Mouse (Mus musculus) thymus, adult 2 months (tissue): ENCODE measurements around the gene Socs4.

Experiments used
- CTCF ChIP-seq: fragments of 200-500 bp; IDR thresholded peaks from 2 replicates; pipeline ENCODE4 v1.5.1; 2012; ENCODE audit warnings: mild to moderate bottlenecking, control low read depth, low read length, moderate library complexity, borderline replicate concordance; ENCODE audit not compliant: control insufficient read depth, poor library complexity, insufficient read depth; ENCODE audit errors: extremely low read depth
- POLR2A ChIP-seq: fragments of 200-500 bp; IDR thresholded peaks from 2 replicates; pipeline ENCODE4 v1.6.1; 2012; ENCODE audit warnings: mild to moderate bottlenecking, low read length, control low read depth, moderate library complexity; ENCODE audit not compliant: control insufficient read depth, poor library complexity, insufficient read depth; ENCODE audit errors: extremely low read depth

DNA sequence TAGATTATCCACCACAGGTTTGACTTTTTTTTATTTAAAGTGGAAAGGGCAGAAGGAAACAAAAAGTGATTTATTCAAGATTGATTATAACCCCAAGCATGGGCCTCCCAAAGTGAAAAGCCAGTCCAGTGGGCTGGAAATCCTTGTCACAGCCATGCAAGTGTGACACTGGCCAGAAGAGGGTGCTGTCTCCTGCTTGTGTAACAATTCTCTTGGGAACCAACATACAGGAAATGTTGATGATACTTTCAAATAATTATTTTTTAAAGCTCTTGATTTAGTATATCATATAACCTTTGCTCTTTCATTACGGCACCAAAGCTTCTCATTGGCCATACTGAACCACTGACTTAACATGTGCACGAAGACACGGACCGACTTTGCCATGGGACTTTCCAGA lies 58.1 kb downstream of the Socs4 start:
- TF ChIP-seq POLR2A (no peak), CTCF (no peak)
